Mouse (Mus musculus) embryonic fibroblast, embryonic 13.5 days (primary cell): Measurements from ENCODE around the gene Bex1.

ENCODE experiments used
- CTCF ChIP-seq: IDR thresholded peaks from 2 replicates; pipeline ENCODE4 v1.5.1; 2011; ENCODE audit warnings: mild to moderate bottlenecking, control low read depth, low read length, moderate library complexity, borderline replicate concordance; ENCODE audit not compliant: insufficient read depth
- POLR2A ChIP-seq: IDR thresholded peaks from 2 replicates; pipeline ENCODE4 v1.6.1; 2011; ENCODE audit warnings: low read depth, mild to moderate bottlenecking, control low read depth, low read length, moderate library complexity

DNA sequence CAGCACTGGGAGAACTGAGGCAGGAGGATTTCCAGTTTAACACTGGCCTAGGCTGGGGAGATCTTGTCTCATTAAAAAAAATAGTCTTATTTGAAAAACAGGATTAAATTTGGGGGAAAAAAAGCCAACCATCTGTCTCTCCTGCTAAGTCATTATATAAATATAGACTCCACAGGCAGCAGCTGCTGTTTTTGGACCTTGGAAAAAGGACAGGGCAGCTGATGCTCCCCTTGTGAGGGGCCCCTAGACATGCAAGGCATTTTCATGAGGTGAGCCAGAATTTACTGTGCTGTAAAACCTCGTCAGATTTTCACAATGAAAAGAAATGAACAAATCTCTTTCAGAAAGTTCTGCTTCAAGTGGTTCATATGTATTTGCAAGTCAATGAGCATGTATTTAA, 990 bp upstream of the Bex1 start:
- TF ChIP-seq POLR2A (no peak), CTCF (no peak)
